Mouse (Mus musculus) CH12.LX (cell line): ENCODE measurements at regions not wholly inside any gene's neighbourhood (a gene's known extent, or its start where the extent isn't known, plus 50 kb on each side); places are given as distances from the start of the nearest gene placed in this dataset.
"Not testable (repeated sequence)": the region's sequence is repeated elsewhere in the genome, so short reads cannot be mapped to it uniquely, and the experiment has no call there.

Experiments used
- DNase-seq: peaks from one replicate; pipeline ENCODE4 v3.0.0-alpha.2; 2013; ENCODE audit errors: extremely low read depth
- H3K27ac ChIP-seq: 2 replicates; pipeline ENCODE4 v1.5.1; 2012; ENCODE audit warnings: low read depth, mild to moderate bottlenecking, control low read depth, moderate library complexity; ENCODE audit not compliant: insufficient read depth
- H3K27me3 ChIP-seq: replicated peaks from 2 replicates; pipeline ENCODE3; 2012; ENCODE audit warnings: inconsistent platforms
- H3K36me3 ChIP-seq, 2 experiments: replicated peaks in 1 of 2; 2 replicates each; pipeline versions ENCODE3 to v1.6.1; 2012; ENCODE audit warnings: inconsistent platforms in 1 of 2, low read length in 1 of 2, mild to moderate bottlenecking in 1 of 2, mixed read lengths in 1 of 2, moderate library complexity in 1 of 2; ENCODE audit not compliant: control insufficient read depth in 1 of 2, insufficient read depth in 1 of 2
- H3K4me1 ChIP-seq, 2 experiments: 2 replicates each; pipeline ENCODE4 v1.6.1; 2012; ENCODE audit warnings: inconsistent platforms in 1 of 2, moderate library complexity in 1 of 2; ENCODE audit not compliant: insufficient read depth in 2 of 2, control insufficient read depth in 1 of 2
- H3K4me2 ChIP-seq: 2 replicates; pipeline ENCODE4 v1.6.1; 2012; ENCODE audit warnings: low read depth, mild to moderate bottlenecking, control low read depth; ENCODE audit not compliant: poor library complexity, insufficient read depth, severe bottlenecking
- H3K4me3 ChIP-seq, 3 experiments: fragments of 150-350 bp in 1 of 3; sonication (generic) in 1 of 3; replicated peaks in 1 of 3; 2 replicates each; pipeline versions ENCODE3 to v1.5.1; 2011 to 2012; ENCODE audit warnings: low read depth in 2 of 3, low read length in 2 of 3, mild to moderate bottlenecking in 2 of 3, moderate library complexity in 2 of 3, control low read depth in 1 of 3, improper control_type of control experiment in 1 of 3, inconsistent platforms in 1 of 3, mixed read lengths in 1 of 3; ENCODE audit not compliant: poor library complexity in 1 of 3
- H3K79me2 ChIP-seq: replicated peaks from 2 replicates; pipeline ENCODE4 v1.6.1; 2012; ENCODE audit warnings: mild to moderate bottlenecking, moderate library complexity; ENCODE audit not compliant: control insufficient read depth, poor library complexity, insufficient read depth, severe bottlenecking; ENCODE audit errors: extremely low read depth
- H3K9ac ChIP-seq: 2 replicates; pipeline ENCODE4 v1.6.1; 2012; ENCODE audit warnings: low read depth, mild to moderate bottlenecking, control low read depth, moderate library complexity; ENCODE audit not compliant: insufficient read depth
- H3K9me3 ChIP-seq: replicated peaks from 2 replicates; pipeline ENCODE3; 2012; ENCODE audit warnings: low read length, inconsistent platforms, mixed read lengths
- BHLHE40 ChIP-seq: IDR thresholded peaks from 2 replicates; pipeline ENCODE4 v1.6.1; 2011; ENCODE audit warnings: mild to moderate bottlenecking, low read depth, low read length, improper control_type of control experiment
- CTCF ChIP-seq, 2 experiments: IDR thresholded peaks in 1 of 2; conservative IDR thresholded peaks in 1 of 2; 2 replicates each; pipeline ENCODE4 v1.5.1; 2011 to 2012; ENCODE audit warnings: low read depth in 2 of 2, low read length in 2 of 2, improper control_type of control experiment in 1 of 2, inconsistent platforms in 1 of 2, mild to moderate bottlenecking in 1 of 2, moderate library complexity in 1 of 2
- E2F4 ChIP-seq: IDR thresholded peaks from 2 replicates; pipeline ENCODE4 v1.6.1; 2011; ENCODE audit warnings: low read depth, low read length, improper control_type of control experiment; ENCODE audit not compliant: insufficient replicate concordance
- ELF1 ChIP-seq: IDR thresholded peaks from 2 replicates; pipeline ENCODE4 v1.6.1; 2014; ENCODE audit warnings: low read depth, mild to moderate bottlenecking, inconsistent platforms, low read length, improper control_type of control experiment
- GABPA ChIP-seq: IDR thresholded peaks from 2 replicates; pipeline ENCODE4 v1.6.1; 2012; ENCODE audit warnings: low read depth, low read length, improper control_type of control experiment, inconsistent platforms; ENCODE audit not compliant: insufficient replicate concordance
- HCFC1 ChIP-seq: IDR thresholded peaks from 2 replicates; pipeline ENCODE4 v1.6.1; 2012; ENCODE audit warnings: low read depth, mild to moderate bottlenecking, inconsistent platforms, low read length, improper control_type of control experiment
- JUN ChIP-seq: IDR thresholded peaks from 2 replicates; pipeline ENCODE4 v1.6.1; 2011; ENCODE audit warnings: low read depth, mild to moderate bottlenecking, low read length, improper control_type of control experiment, moderate library complexity; ENCODE audit not compliant: insufficient read depth
- JUND ChIP-seq: conservative IDR thresholded peaks from 2 replicates; pipeline ENCODE4 v1.6.1; 2011; ENCODE audit warnings: low read depth, low read length, improper control_type of control experiment
- MXI1 ChIP-seq: IDR thresholded peaks from 2 replicates; pipeline ENCODE4 v1.6.1; 2011; ENCODE audit warnings: mild to moderate bottlenecking, low read depth, low read length, improper control_type of control experiment
- NELFE ChIP-seq: IDR thresholded peaks from 2 replicates; pipeline ENCODE4 v1.6.1; 2011; ENCODE audit warnings: low read depth, low read length, improper control_type of control experiment
- NRF1 ChIP-seq: IDR thresholded peaks from 2 replicates; pipeline ENCODE4 v1.6.1; 2014; ENCODE audit warnings: low read depth, mild to moderate bottlenecking, inconsistent platforms, low read length, improper control_type of control experiment, moderate library complexity
- PAX5 ChIP-seq: IDR thresholded peaks from 2 replicates; pipeline ENCODE4 v1.6.1; 2012; ENCODE audit warnings: low read length, inconsistent platforms, mixed read lengths
- POLR2AphosphoS2 ChIP-seq: IDR thresholded peaks from 2 replicates; pipeline ENCODE4 v1.6.1; 2011; ENCODE audit warnings: low read depth, low read length, improper control_type of control experiment
- RAD21 ChIP-seq: IDR thresholded peaks from 2 replicates; pipeline ENCODE4 v1.6.1; 2011; ENCODE audit warnings: low read depth, mild to moderate bottlenecking, low read length, improper control_type of control experiment, moderate library complexity
- SIN3A ChIP-seq: IDR thresholded peaks from 2 replicates; pipeline ENCODE4 v1.6.1; 2012; ENCODE audit warnings: low read length, improper control_type of control experiment, inconsistent platforms
- SMC3 ChIP-seq: IDR thresholded peaks from 2 replicates; pipeline ENCODE4 v1.6.1; 2011; ENCODE audit warnings: low read depth, low read length, improper control_type of control experiment
- TCF12 ChIP-seq: IDR thresholded peaks from 2 replicates; pipeline ENCODE4 v1.6.1; 2014; ENCODE audit warnings: low read depth, mild to moderate bottlenecking, inconsistent platforms, low read length, improper control_type of control experiment
- USF1 ChIP-seq: IDR thresholded peaks from 2 replicates; pipeline ENCODE4 v1.6.1; 2014; ENCODE audit warnings: low read depth, mild to moderate bottlenecking, inconsistent platforms, low read length, improper control_type of control experiment
- USF2 ChIP-seq: conservative IDR thresholded peaks from 2 replicates; pipeline ENCODE4 v1.6.1; 2011; ENCODE audit warnings: low read depth, low read length, improper control_type of control experiment
- ZC3H11A ChIP-seq: IDR thresholded peaks from 2 replicates; pipeline ENCODE4 v1.6.1; 2012; ENCODE audit warnings: low read depth, mild to moderate bottlenecking, inconsistent platforms, low read length, improper control_type of control experiment
- ZMIZ1 ChIP-seq: IDR thresholded peaks from 2 replicates; pipeline ENCODE4 v1.6.1; 2012; ENCODE audit warnings: low read depth, mild to moderate bottlenecking, inconsistent platforms, low read length, improper control_type of control experiment
- dilution Hi-C: fragments of 300-500 bp; cut with MboI; formaldehyde crosslinking; loops from 2 replicates; pipeline ENCODE4 v1.14.3; 2020; ENCODE audit warnings: low sequenced_read_pairs; ENCODE audit not compliant: extremely low pct_unique_long_range_greater_than_20kb, extremely low pct_ligation_motif_present
- in situ Hi-C: fragments of 300-500 bp; cut with MboI; formaldehyde crosslinking; loops from 3 replicates; pipeline ENCODE4 v1.14.3; 2019; ENCODE audit warnings: low sequenced_read_pairs, low pct_ligation_motif_present, low pct_unique_long_range_greater_than_20kb, mixed read lengths

- no peak overlapping the region for H3K4me2 ChIP-seq
- dilution Hi-C loops, result no loop called here
- H3K4me3 ChIP-seq, result no peak overlapping the region
- DNase-seq, result no peak
- H3K36me3 ChIP-seq, result no peaks in the 10 kb centered on the region
- in situ Hi-C loops, result no loop called here
- TF ChIP-seq GABPA, result no peak
- no peak for TF ChIP-seq SIN3A
- TF ChIP-seq ELF1, result no peak
- no peak for TF ChIP-seq ZC3H11A
- TF ChIP-seq ZMIZ1, result no peak
- no peak for TF ChIP-seq MXI1
- no peak for TF ChIP-seq JUN
- TF ChIP-seq RAD21, result no peak
- no peak for TF ChIP-seq E2F4
- no peak for TF ChIP-seq JUND
- TF ChIP-seq NRF1, result no peak
- TF ChIP-seq CTCF (conservative IDR thresholded peaks at IDR 0.05 in 1 of 2, IDR thresholded peaks at IDR 0.05 in 1 of 2; ENCODE audit: low read depth in 2 of 2, low read length in 2 of 2), result no peak
- TF ChIP-seq SMC3, result no peak
- no peak for TF ChIP-seq BHLHE40
- no peak for TF ChIP-seq POLR2AphosphoS2
- no peak for TF ChIP-seq USF1
- no peak for TF ChIP-seq PAX5
- no peak for TF ChIP-seq USF2
- no peak for TF ChIP-seq TCF12
- TF ChIP-seq HCFC1, result no peak
- TF ChIP-seq, all 38 proteins: peak for 0
- no peaks in the 10 kb centered on the region for H3K27me3 ChIP-seq
- peaks cover 5% of the 10 kb centered on the region for H3K9me3 ChIP-seq
- no peak overlapping the region for H3K27ac ChIP-seq
- H3K4me1 ChIP-seq, result no peaks in the 10 kb centered on the region
- H3K9ac ChIP-seq, result no peak overlapping the region
- H3K79me2 ChIP-seq, result no peaks in the 10 kb centered on the region
Observed at GRCm38 (mm10) chr4:67425712-67426111, 598.3 kb downstream of the Tlr4 start.

- Histone ChIP-seq H3K4me1 (no peaks in the 10 kb centered on the region), H3K27me3 (no peaks in the 10 kb centered on the region), H3K9ac (no peak overlapping the region), H3K27ac (no peak overlapping the region), H3K4me3 (no peak overlapping the region), H3K9me3 (peaks cover 8% of the 10 kb centered on the region), H3K4me2 (no peak overlapping the region), H3K79me2 (no peaks in the 10 kb centered on the region), H3K36me3 (no peaks in the 10 kb centered on the region)
- in situ Hi-C loops (no loop called here), dilution Hi-C loops (no loop called here)
- no peak for DNase-seq
- TF ChIP-seq NELFE, result no peak
Observed at GRCm38 (mm10) chr4:67447835-67448234, 620.5 kb downstream of the Tlr4 start.

- H3K36me3 ChIP-seq, H3K27ac ChIP-seq, H3K4me2 ChIP-seq, H3K9me3 ChIP-seq, H3K27me3 ChIP-seq, H3K79me2 ChIP-seq, H3K4me3 ChIP-seq, in situ Hi-C loops, H3K9ac ChIP-seq, DNase-seq, H3K4me1 ChIP-seq, dilution Hi-C loops: not testable (repeated sequence)
Observed at GRCm38 (mm10) chr4:67459871-67460270, 632.5 kb downstream of the Tlr4 start.
